ENCODE assay signal across 9 mouse cellular contexts in genomic region chr17:83548501-83549233, GRCm38 (mm10). TPM values are rescaled to one million over a fixed set of nuclear protein-coding genes. Genes with fewer than 3 reads are reported as not detected.
DNase-seq lines count a peak whose midpoint lies in the region; ATAC-seq and TF ChIP-seq lines count a peak whose summit lies in the region.
"Had no signal": no experiment of that assay in that cellular context is flagged by ENCODE, and none has a peak within 500 bp of the region (broad histone marks: within the 10 kb centered on the region; RNA-seq: fewer than 3 reads in every experiment).

No protein-coding gene starts in this region.

- no peaks in the 10 kb centered on the region for H3K36me3 ChIP-seq in kidney, postnatal 0 days (ENCODE audit: insufficient read depth, low read length)
- H3K36me3 ChIP-seq in kidney, embryonic 16.5 days (ENCODE audit: insufficient read depth, low read length) = no peaks in the 10 kb centered on the region
- H3K36me3 ChIP-seq in liver, embryonic 11.5 days (ENCODE audit: control insufficient read depth, insufficient read depth, low read length) = no peaks in the 10 kb centered on the region
- H3K36me3 ChIP-seq: heart, embryonic 15.5 days had no signal

- no peak for DNase-seq in kidney, postnatal 0 days (ENCODE audit: low spot score)
- DNase-seq in T-cell, adult 2 months (ENCODE audit: low spot score) = peak; percentile 56
- DNase-seq in embryo, embryonic 10 days (ENCODE audit: low spot score) = peak; percentile 39
- no peak for DNase-seq in liver, embryonic 11.5 days (ENCODE audit: low spot score)
- DNase-seq in right cerebral cortex, postnatal 25 days = peak; percentile 35
- DNase-seq in gastrocnemius, adult 8-10 months (ENCODE audit: low spot score in 2 of 2) = no peak
- DNase-seq in ovary, postnatal 36 days (ENCODE audit: low spot score) = no peak

- no peak overlapping the region for H3K4me3 ChIP-seq in kidney, postnatal 0 days (replicated peaks; ENCODE audit: low read depth, low read length)
- no peak overlapping the region for H3K4me3 ChIP-seq in kidney, embryonic 16.5 days (ENCODE audit: low read length)
- H3K4me3 ChIP-seq in liver, embryonic 11.5 days (ENCODE audit: low read depth, low read length) = no peak overlapping the region
- H3K4me3 ChIP-seq: heart, embryonic 15.5 days had no signal

- H3K27me3 ChIP-seq in kidney, postnatal 0 days (ENCODE audit: insufficient read depth, low read length) = no peaks in the 10 kb centered on the region
- H3K27me3 ChIP-seq in kidney, embryonic 16.5 days (ENCODE audit: insufficient read depth, low read length) = peaks cover 13% of the 10 kb centered on the region
- peaks cover 16% of the 10 kb centered on the region for H3K27me3 ChIP-seq in liver, embryonic 11.5 days (replicated peaks; ENCODE audit: control insufficient read depth, insufficient read depth, low read length)

- H3K9me3 ChIP-seq in kidney, postnatal 0 days (replicated peaks; ENCODE audit: low read length) = no peaks in the 10 kb centered on the region
- no peaks in the 10 kb centered on the region for H3K9me3 ChIP-seq in kidney, embryonic 16.5 days (ENCODE audit: low read length)
- H3K9me3 ChIP-seq in liver, embryonic 11.5 days (ENCODE audit: control insufficient read depth, low read length) = no peaks in the 10 kb centered on the region
- H3K9me3 ChIP-seq: heart, embryonic 15.5 days had no signal

- 0 out of 2 replicates have a peak, but pooled peaks cover 4% of the 10 kb centered on the region for H3K4me1 ChIP-seq in kidney, postnatal 0 days (replicated peaks; ENCODE audit: insufficient read depth, low read length)
- peaks cover 7% of the 10 kb centered on the region for H3K4me1 ChIP-seq in kidney, embryonic 16.5 days (ENCODE audit: insufficient read depth, low read length)
- peaks cover 5% of the 10 kb centered on the region for H3K4me1 ChIP-seq in liver, embryonic 11.5 days (replicated peaks; ENCODE audit: control insufficient read depth, insufficient read depth, low read length)

- H3K9ac ChIP-seq in kidney, postnatal 0 days (ENCODE audit: low read depth, low read length) = no peak overlapping the region
- no peak overlapping the region for H3K9ac ChIP-seq in kidney, embryonic 16.5 days (replicated peaks; ENCODE audit: low read length)
- no peak overlapping the region for H3K9ac ChIP-seq in liver, embryonic 11.5 days (ENCODE audit: low read depth, low read length)
- H3K9ac ChIP-seq: heart, embryonic 15.5 days had no signal

- no peak overlapping the region for H3K4me2 ChIP-seq in kidney, postnatal 0 days (ENCODE audit: low read length)
- H3K4me2 ChIP-seq in kidney, embryonic 16.5 days (replicated peaks; ENCODE audit: low read depth, low read length) = no peak overlapping the region
- H3K4me2 ChIP-seq in liver, embryonic 11.5 days = peak overlapping the region; percentile 31; the same call in 1 of the 2 replicates
- H3K4me2 ChIP-seq: heart, embryonic 15.5 days had no signal

- H3K27ac ChIP-seq in kidney, postnatal 0 days = no peak overlapping the region
- H3K27ac ChIP-seq in kidney, embryonic 16.5 days (ENCODE audit: low read length) = no peak overlapping the region
- H3K27ac ChIP-seq in liver, embryonic 11.5 days (ENCODE audit: low read depth, low read length) = no peak overlapping the region
- H3K27ac ChIP-seq: heart, embryonic 15.5 days had no signal

- no peak for ATAC-seq in kidney, postnatal 0 days (replicated peaks; ENCODE audit: low FRiP score, low read depth)
- ATAC-seq in kidney, embryonic 16.5 days (ENCODE audit: low FRiP score, low TSS enrichment) = no peak
- peak; percentile 47; the same call in 1 of the 2 replicates for ATAC-seq in liver, embryonic 11.5 days (replicated peaks; ENCODE audit: low FRiP score)

- TF ChIP-seq CTCF in kidney, postnatal 0 days (IDR thresholded peaks at IDR 0.05; ENCODE audit: low read depth) = peak; percentile 30; the same call in 1 of the 2 replicates

- WGBS in kidney, postnatal 0 days = 49% methylated on average over 12 of the region's 12 CpGs
- 42% methylated on average over 12 of the region's 12 CpGs for WGBS in kidney, embryonic 16.5 days
- 30% methylated on average over 12 of the region's 12 CpGs for WGBS in liver, embryonic 11.5 days

RNA-seq across cellular contexts. Expression of gene Cox7a2l, which starts 31.5 kb away (rescaled TPM):
- 258 and 279 TPM in 2 replicates for polyA plus RNA-seq in kidney, postnatal 0 days (2015; fragmentation: Nextera tagmentation; extraction: Ambion mirVana)
- 186 and 196 TPM in 2 replicates for polyA plus RNA-seq in kidney, embryonic 16.5 days (2015; fragmentation: Nextera tagmentation; extraction: Ambion mirVana)
- polyA plus RNA-seq in liver, embryonic 11.5 days (2014; fragmentation: Nextera tagmentation; extraction: Ambion mirVana) = 134 and 136 TPM in 2 replicates
- 100 to 1,000 TPM; 158 to 179 (median 173) TPM for total RNA-seq in gastrocnemius, adult 8-10 months (2022)

Comparison
In these comparisons a context has a peak if more than half of its experiments do, and no peak if none do; other contexts are left out.
1. DNase-seq: peak in T-cell, adult 2 months (single experiment), embryo, embryonic 10 days (single experiment) and right cerebral cortex, postnatal 25 days (single experiment); none in kidney, postnatal 0 days (single experiment), liver, embryonic 11.5 days (single experiment), gastrocnemius, adult 8-10 months (0 of 2) and ovary, postnatal 36 days (single experiment).